Mouse (Mus musculus) CH12.LX (cell line): ENCODE data around the gene Ankrd22. TPM values are rescaled to one million over a fixed set of nuclear protein-coding genes. Genes with fewer than 3 reads are reported as not detected.

ENCODE experiments used
- DNase-seq: peaks from one replicate; pipeline ENCODE4 v3.0.0-alpha.2; 2013; ENCODE audit errors: extremely low read depth
- H3K27ac ChIP-seq: 2 replicates; pipeline ENCODE4 v1.5.1; 2012; ENCODE audit warnings: low read depth, mild to moderate bottlenecking, control low read depth, moderate library complexity; ENCODE audit not compliant: insufficient read depth
- H3K27me3 ChIP-seq: replicated peaks from 2 replicates; pipeline ENCODE3; 2012; ENCODE audit warnings: inconsistent platforms
- H3K36me3 ChIP-seq, 2 experiments: replicated peaks in 1 of 2; 2 replicates each; pipeline versions ENCODE3 to v1.6.1; 2012; ENCODE audit warnings: inconsistent platforms in 1 of 2, low read length in 1 of 2, mild to moderate bottlenecking in 1 of 2, mixed read lengths in 1 of 2, moderate library complexity in 1 of 2; ENCODE audit not compliant: control insufficient read depth in 1 of 2, insufficient read depth in 1 of 2
- H3K4me1 ChIP-seq, 2 experiments: 2 replicates each; pipeline ENCODE4 v1.6.1; 2012; ENCODE audit warnings: inconsistent platforms in 1 of 2, moderate library complexity in 1 of 2; ENCODE audit not compliant: insufficient read depth in 2 of 2, control insufficient read depth in 1 of 2
- H3K4me2 ChIP-seq: 2 replicates; pipeline ENCODE4 v1.6.1; 2012; ENCODE audit warnings: low read depth, mild to moderate bottlenecking, control low read depth; ENCODE audit not compliant: poor library complexity, insufficient read depth, severe bottlenecking
- H3K4me3 ChIP-seq, 3 experiments: fragments of 150-350 bp in 1 of 3; sonication (generic) in 1 of 3; replicated peaks in 1 of 3; 2 replicates each; pipeline versions ENCODE3 to v1.5.1; 2011 to 2012; ENCODE audit warnings: low read depth in 2 of 3, low read length in 2 of 3, mild to moderate bottlenecking in 2 of 3, moderate library complexity in 2 of 3, control low read depth in 1 of 3, improper control_type of control experiment in 1 of 3, inconsistent platforms in 1 of 3, mixed read lengths in 1 of 3; ENCODE audit not compliant: poor library complexity in 1 of 3
- H3K79me2 ChIP-seq: replicated peaks from 2 replicates; pipeline ENCODE4 v1.6.1; 2012; ENCODE audit warnings: mild to moderate bottlenecking, moderate library complexity; ENCODE audit not compliant: control insufficient read depth, poor library complexity, insufficient read depth, severe bottlenecking; ENCODE audit errors: extremely low read depth
- H3K9ac ChIP-seq: 2 replicates; pipeline ENCODE4 v1.6.1; 2012; ENCODE audit warnings: low read depth, mild to moderate bottlenecking, control low read depth, moderate library complexity; ENCODE audit not compliant: insufficient read depth
- H3K9me3 ChIP-seq: replicated peaks from 2 replicates; pipeline ENCODE3; 2012; ENCODE audit warnings: low read length, inconsistent platforms, mixed read lengths
- ZMIZ1 ChIP-seq: IDR thresholded peaks from 2 replicates; pipeline ENCODE4 v1.6.1; 2012; ENCODE audit warnings: low read depth, mild to moderate bottlenecking, inconsistent platforms, low read length, improper control_type of control experiment
- dilution Hi-C: fragments of 300-500 bp; cut with MboI; formaldehyde crosslinking; loops from 2 replicates; pipeline ENCODE4 v1.14.3; 2020; ENCODE audit warnings: low sequenced_read_pairs; ENCODE audit not compliant: extremely low pct_unique_long_range_greater_than_20kb, extremely low pct_ligation_motif_present
- in situ Hi-C: fragments of 300-500 bp; cut with MboI; formaldehyde crosslinking; loops from 3 replicates; pipeline ENCODE4 v1.14.3; 2019; ENCODE audit warnings: low sequenced_read_pairs, low pct_ligation_motif_present, low pct_unique_long_range_greater_than_20kb, mixed read lengths
- polyA plus RNA-seq: library from polyadenylated mRNA; unstranded; fragments of >175 nt; gene quantifications from 2 replicates; pipeline ENCODE4 v1.2.1, GENCODE M21; 2012; ENCODE audit warnings: low read depth; ENCODE audit not compliant: insufficient read length
- total RNA-seq, 2 experiments: library from RNA; depleted of rRNA; stranded (reverse); fragments of 300-350 nt in 1 of 2; fragments of >200 nt in 1 of 2; gene quantifications; 2 replicates each; pipeline ENCODE4 v1.2.3; 2012 to 2014

The Ankrd22 gene
- total and polyA plus RNA-seq, 3 experiments = not detected

GRCm38 (mm10) chr19:34074239-34074638 lies 91.6 kb downstream of the Ankrd22 start:
- H3K9ac ChIP-seq = no peak overlapping the region
- H3K36me3 ChIP-seq = no peaks in the 10 kb centered on the region
- H3K4me1 ChIP-seq = no peaks in the 10 kb centered on the region
- no peaks in the 10 kb centered on the region for H3K27me3 ChIP-seq
- no peaks in the 10 kb centered on the region for H3K9me3 ChIP-seq
- in situ Hi-C loops = no loop called here
- H3K79me2 ChIP-seq = no peaks in the 10 kb centered on the region
- H3K27ac ChIP-seq = no peak overlapping the region
- dilution Hi-C loops = no loop called here
- TF ChIP-seq ZMIZ1 = no peak
- DNase-seq = no peak
- H3K4me2 ChIP-seq = no peak overlapping the region
- no peak overlapping the region for H3K4me3 ChIP-seq

Other genes starting within 250 kb of the Ankrd22 start
- not detected in 2 replicates for gene Lipf, start 204.9 kb downstream of the Ankrd22 start, total RNA-seq (2012; rRNA removed)
- not detected in 2 replicates for gene Lipf, start 204.9 kb downstream of the Ankrd22 start, total RNA-seq (2014; rRNA removed)
- gene Lipf, start 204.9 kb downstream of the Ankrd22 start, polyA plus RNA-seq = not detected in 2 replicates
- gene Lipk, start 157.8 kb downstream of the Ankrd22 start, total RNA-seq (2012; rRNA removed) = not detected in 2 replicates
- gene Lipk, start 157.8 kb downstream of the Ankrd22 start, total RNA-seq (2014; rRNA removed) = not detected in 2 replicates
- gene Lipk, start 157.8 kb downstream of the Ankrd22 start, polyA plus RNA-seq = not detected in 2 replicates
- not detected in 2 replicates for gene Lipn, start 98.7 kb downstream of the Ankrd22 start, total RNA-seq (2012; rRNA removed)
- not detected in 2 replicates for gene Lipn, start 98.7 kb downstream of the Ankrd22 start, total RNA-seq (2014; rRNA removed)
- not detected in 2 replicates for gene Lipn, start 98.7 kb downstream of the Ankrd22 start, polyA plus RNA-seq
- not detected in 2 replicates for gene Lipm, start 65.1 kb downstream of the Ankrd22 start, total RNA-seq (2012; rRNA removed)
- gene Lipm, start 65.1 kb downstream of the Ankrd22 start, total RNA-seq (2014; rRNA removed) = not detected in 2 replicates
- gene Lipm, start 65.1 kb downstream of the Ankrd22 start, polyA plus RNA-seq = not detected in 2 replicates
- 24.8 and 29.7 TPM in 2 replicates for gene Stambpl1, start 26.2 kb upstream of the Ankrd22 start, total RNA-seq (2012; rRNA removed)
- 48.2 and 54.9 TPM in 2 replicates for gene Stambpl1, start 26.2 kb upstream of the Ankrd22 start, total RNA-seq (2014; rRNA removed)
- gene Stambpl1, start 26.2 kb upstream of the Ankrd22 start, polyA plus RNA-seq = 37.9 and 40.6 TPM in 2 replicates
- not detected in 2 replicates for gene Acta2, start 89.5 kb upstream of the Ankrd22 start, total RNA-seq (2012; rRNA removed)
- gene Acta2, start 89.5 kb upstream of the Ankrd22 start, total RNA-seq (2014; rRNA removed) = 0.13 TPM in 1 of 2 replicates, not detected in the other
- gene Acta2, start 89.5 kb upstream of the Ankrd22 start, polyA plus RNA-seq = 0.31 and 0.52 TPM in 2 replicates
- 22.4 and 38.3 TPM in 2 replicates for gene Fas, start 124.6 kb upstream of the Ankrd22 start, total RNA-seq (2012; rRNA removed)
- 54.1 and 60.8 TPM in 2 replicates for gene Fas, start 124.6 kb upstream of the Ankrd22 start, total RNA-seq (2014; rRNA removed)
- gene Fas, start 124.6 kb upstream of the Ankrd22 start, polyA plus RNA-seq = 20.8 and 24.3 TPM in 2 replicates